Mouse (Mus musculus) embryonic facial prominence, embryonic 11.5 days (tissue): ENCODE data around the gene Mblac2. TPM values are rescaled to one million over a fixed set of nuclear protein-coding genes. Genes with fewer than 3 reads are reported as not detected.
A peak's percentile ranks its signal among the peaks of the same experiment; 100 is the strongest.
"Not testable (repeated sequence)": the region's sequence is repeated elsewhere in the genome, so short reads cannot be mapped to it uniquely, and the experiment has no call there.

ENCODE experiments used
- ATAC-seq: fragments of 200-750 bp; cut with Nextera tagmentation; replicated peaks from 2 replicates; pipeline ENCODE4 v1.8.0; 2017; ENCODE audit warnings: low read depth; ENCODE audit not compliant: insufficient number of reproducible peaks, low FRiP score, low TSS enrichment
- DNase-seq: peaks from one replicate; pipeline ENCODE4 v3.0.0-alpha.2; 2015; ENCODE audit warnings: low spot score
- H3K27ac ChIP-seq: fragments of 300-500 bp; sonication (generic); replicated peaks from 2 replicates; pipeline ENCODE4 v1.5.1; 2014; ENCODE audit warnings: mild to moderate bottlenecking, low read depth, low read length, control low read depth
- H3K27me3 ChIP-seq: fragments of 300-500 bp; sonication (generic); 2 replicates; pipeline ENCODE4 v1.6.1; 2014; ENCODE audit warnings: mild to moderate bottlenecking, low read length, moderate library complexity, mixed read lengths; ENCODE audit not compliant: control insufficient read depth, insufficient read depth
- H3K36me3 ChIP-seq: fragments of 300-500 bp; sonication (generic); replicated peaks from 2 replicates; pipeline ENCODE4 v1.6.1; 2014; ENCODE audit warnings: low read depth, mild to moderate bottlenecking, low read length, moderate library complexity, mixed read lengths; ENCODE audit not compliant: control insufficient read depth, insufficient read depth
- H3K4me1 ChIP-seq: fragments of 300-500 bp; sonication (generic); 2 replicates; pipeline ENCODE4 v1.6.1; 2014; ENCODE audit warnings: low read length, mixed read lengths; ENCODE audit not compliant: control insufficient read depth, insufficient read depth
- H3K4me2 ChIP-seq: fragments of 300-500 bp; sonication (generic); 2 replicates; pipeline ENCODE4 v1.6.1; 2014; ENCODE audit warnings: low read depth, mild to moderate bottlenecking, control low read depth, low read length, moderate library complexity
- H3K4me3 ChIP-seq: fragments of 300-500 bp; sonication (generic); 2 replicates; pipeline ENCODE4 v1.5.1; 2014; ENCODE audit warnings: low read depth, low read length, control low read depth
- H3K9ac ChIP-seq: fragments of 300-500 bp; sonication (generic); replicated peaks from 2 replicates; pipeline ENCODE4 v1.6.1; 2014; ENCODE audit warnings: mild to moderate bottlenecking, control low read depth, low read length
- H3K9me3 ChIP-seq: fragments of 300-500 bp; sonication (generic); replicated peaks from 2 replicates; pipeline ENCODE4 v1.6.1; 2016; ENCODE audit warnings: mild to moderate bottlenecking, low read length, inconsistent platforms, mixed read lengths; ENCODE audit not compliant: control insufficient read depth
- WGBS: fragments of 180-500 bp; shearing (Covaris S2); extraction: QIAGEN DNeasy Blood & Tissue Kit; methylation state at CpG from one replicate; pipeline ENCODE4 v1.1.7; 2014; 5-methylcytosine and 5-hydroxymethylcytosine counted together
- polyA plus RNA-seq: library from polyadenylated mRNA; unstranded; fragments of >200 nt; fragmentation: Nextera tagmentation; extraction: Ambion mirVana; gene quantifications from 2 replicates; pipeline ENCODE4 v1.2.1, GENCODE M21; 2014

Gene Mblac2
- polyA plus RNA-seq, 1 experiment from 2014 or later = 4.3 TPM

- no peak overlapping the region for H3K27ac ChIP-seq
- WGBS = 2% methylated on average over 7 of the region's 7 CpGs
- peak overlapping the region; percentile 98 for H3K4me2 ChIP-seq
- H3K27me3 ChIP-seq = no peaks in the 10 kb centered on the region
- DNase-seq (no peak), ATAC-seq (no peak)
- H3K36me3 ChIP-seq = no peaks in the 10 kb centered on the region
- peak overlapping the region; percentile 68 for H3K9ac ChIP-seq
- no peaks in the 10 kb centered on the region for H3K4me1 ChIP-seq
- no peaks in the 10 kb centered on the region for H3K9me3 ChIP-seq
- peak overlapping the region; percentile 70 for H3K4me3 ChIP-seq
These were observed 875 bp upstream of the Mblac2 start for GRCm38 (mm10) chr13:81710266-81710665.

DNA sequence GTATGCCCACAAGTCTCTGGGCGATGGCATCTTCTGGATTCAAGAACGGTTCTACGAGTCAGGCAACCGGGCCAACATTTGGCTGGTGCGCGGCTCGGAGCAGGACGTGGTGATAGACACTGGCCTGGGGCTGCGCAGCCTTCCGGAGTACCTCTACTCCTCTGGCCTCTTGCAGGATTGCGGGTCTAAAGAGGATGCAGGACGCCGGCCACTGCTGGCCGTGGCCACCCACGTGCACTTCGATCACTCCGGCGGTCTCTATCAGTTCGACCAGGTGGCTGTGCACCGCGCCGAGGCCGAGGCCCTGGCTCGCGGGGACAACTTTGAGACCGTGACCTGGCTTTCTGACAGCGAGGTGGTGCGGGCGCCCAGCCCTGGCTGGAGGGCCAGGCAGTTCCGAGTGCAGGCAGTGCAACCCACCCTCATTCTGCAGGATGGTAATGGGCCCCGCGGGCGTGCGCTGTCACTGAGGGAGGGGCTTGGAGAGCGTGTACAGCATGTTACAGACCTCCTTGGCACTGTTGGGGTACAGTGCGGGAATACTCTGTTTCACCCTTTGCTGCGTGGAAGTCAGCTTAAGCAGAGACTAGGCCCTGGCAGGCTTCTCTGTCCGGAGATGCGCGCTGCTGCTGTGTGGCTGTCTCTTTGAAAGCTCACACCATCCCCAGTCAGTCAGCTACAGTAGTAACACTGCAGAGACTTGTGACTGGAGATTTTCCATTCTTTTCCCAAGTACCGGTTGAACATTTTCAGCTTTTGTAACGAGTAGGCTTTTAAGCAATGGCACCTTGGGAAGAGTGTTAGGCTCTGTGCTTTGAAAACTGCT, 618 bp downstream of the Mblac2 start:
- Histone ChIP-seq H3K36me3 (no peaks in the 10 kb centered on the region), H3K4me2 (peak overlapping the region; percentile 98), H3K9me3 (no peaks in the 10 kb centered on the region), H3K4me3 (peak overlapping the region; percentile 70), H3K9ac (peak overlapping the region; percentile 68), H3K27me3 (no peaks in the 10 kb centered on the region), H3K27ac (no peak overlapping the region), H3K4me1 (no peaks in the 10 kb centered on the region)
- ATAC-seq (peak; percentile 58), DNase-seq (peak; percentile 23)
- whole genome bisulfite sequencing = under 1% methylated on average over 42 of the region's 42 CpGs

DNA sequence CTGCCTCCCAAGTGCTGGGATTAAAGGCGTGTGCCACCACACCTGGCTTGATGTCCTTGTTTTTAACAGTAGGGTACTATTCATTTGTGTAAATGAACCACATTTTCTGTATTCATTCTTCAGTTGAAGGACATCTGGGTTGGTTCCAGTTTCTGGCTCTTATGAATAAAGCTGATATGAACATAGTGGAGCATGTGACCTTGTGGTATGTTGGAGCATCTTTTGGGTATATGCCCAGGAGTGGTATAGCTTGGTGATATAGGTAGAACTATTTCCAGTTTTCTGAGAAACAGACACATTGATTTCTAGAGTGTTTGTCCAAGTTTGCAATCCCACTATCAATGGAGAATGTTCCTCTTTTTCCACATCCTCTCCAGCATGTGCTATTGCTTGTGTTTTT, 2.8 kb downstream of the Mblac2 start:
- H3K9ac ChIP-seq = no peak overlapping the region
- DNase-seq = no peak
- H3K4me1 ChIP-seq = no peaks in the 10 kb centered on the region
- ATAC-seq = no peak
- no peak overlapping the region for H3K4me3 ChIP-seq
- no peak overlapping the region for H3K4me2 ChIP-seq
- H3K27me3 ChIP-seq = no peaks in the 10 kb centered on the region
- H3K9me3 ChIP-seq = no peaks in the 10 kb centered on the region
- WGBS = 92% methylated on average over 1 of the region's 1 CpGs
- H3K27ac ChIP-seq = no peak overlapping the region
- no peaks in the 10 kb centered on the region for H3K36me3 ChIP-seq

DNA sequence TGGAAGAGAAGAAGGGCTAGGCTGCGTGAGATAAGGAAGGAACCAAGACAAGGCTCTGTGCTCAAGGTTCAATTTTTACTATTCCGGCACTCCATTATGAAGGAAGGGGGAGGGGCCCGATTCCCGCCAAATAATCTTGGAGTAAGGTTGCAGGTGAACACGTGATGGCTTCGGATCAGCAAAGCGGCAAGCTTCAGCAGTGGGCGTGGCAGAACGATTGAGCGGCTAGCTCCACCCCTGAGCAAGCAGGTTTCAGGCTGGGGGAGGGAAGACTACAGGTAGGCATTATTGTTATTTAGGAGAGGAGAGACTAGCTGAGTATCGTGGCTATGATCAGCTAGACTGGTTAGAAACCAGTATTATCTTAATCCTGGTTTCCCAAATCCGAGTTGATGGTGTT, 17.0 kb downstream of the Mblac2 start:
- H3K4me2 ChIP-seq, H3K36me3 ChIP-seq, ATAC-seq, DNase-seq, H3K4me3 ChIP-seq, H3K9ac ChIP-seq, H3K27me3 ChIP-seq, H3K27ac ChIP-seq, H3K9me3 ChIP-seq, H3K4me1 ChIP-seq: not testable (repeated sequence)
- WGBS = 55% methylated on average over 12 of the region's 12 CpGs

DNA sequence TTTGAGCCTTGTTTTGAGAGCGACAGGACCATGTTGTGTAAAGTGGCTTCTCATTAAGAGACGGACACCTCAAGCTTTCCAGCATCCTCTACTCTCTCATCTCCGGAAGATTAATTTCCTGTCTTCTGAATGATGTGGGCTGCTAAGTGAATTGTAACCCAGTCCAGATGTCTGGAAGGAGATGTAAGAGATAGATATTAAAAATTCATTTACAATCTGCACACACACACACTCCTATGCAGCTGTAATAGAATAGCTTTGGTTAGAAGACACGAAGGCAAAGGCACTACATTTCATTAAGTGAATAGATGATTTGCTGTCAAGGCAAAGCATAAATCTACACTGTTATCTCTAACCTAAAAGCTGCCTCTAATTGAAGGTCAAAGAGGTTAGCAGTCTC, 18.0 kb downstream of the Mblac2 start:
- ATAC-seq (no peak), DNase-seq (no peak)
- no peak overlapping the region for H3K4me3 ChIP-seq
- H3K27me3 ChIP-seq = no peaks in the 10 kb centered on the region
- no peak overlapping the region for H3K27ac ChIP-seq
- no peaks in the 10 kb centered on the region for H3K36me3 ChIP-seq
- H3K4me1 ChIP-seq = no peaks in the 10 kb centered on the region
- no peaks in the 10 kb centered on the region for H3K9me3 ChIP-seq
- H3K4me2 ChIP-seq = no peak overlapping the region
- 70% methylated on average over 4 of the region's 4 CpGs for WGBS
- no peak overlapping the region for H3K9ac ChIP-seq

GRCm38 (mm10) chr13:81730362-81730761, 19.2 kb downstream of the Mblac2 start:
- Histone ChIP-seq H3K4me2 (no peak overlapping the region), H3K9me3 (no peaks in the 10 kb centered on the region), H3K36me3 (no peaks in the 10 kb centered on the region), H3K27me3 (no peaks in the 10 kb centered on the region), H3K9ac (no peak overlapping the region), H3K4me1 (no peaks in the 10 kb centered on the region), H3K4me3 (no peak overlapping the region), H3K27ac (no peak overlapping the region)
- DNase-seq (no peak), ATAC-seq (no peak)
- WGBS = 80% methylated on average over 1 of the region's 1 CpGs

DNA sequence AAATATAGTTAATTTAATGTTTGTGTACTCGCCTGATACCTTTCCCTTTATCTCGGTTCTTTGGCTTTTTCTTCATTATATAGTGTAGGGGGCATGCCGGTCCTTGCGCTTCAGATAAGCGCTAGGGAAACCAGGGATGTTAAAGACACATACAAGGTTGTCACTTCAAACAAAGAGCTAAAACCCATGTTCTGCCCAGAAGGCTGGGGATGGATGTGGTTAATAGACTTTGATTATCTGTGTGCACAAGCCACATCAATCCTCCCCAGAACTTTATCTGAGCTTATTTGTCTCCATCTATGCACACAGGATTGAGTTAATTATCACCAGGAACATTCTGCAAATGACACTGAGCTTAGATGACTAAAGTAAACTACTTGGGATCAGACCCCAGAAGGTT, 25.5 kb downstream of the Mblac2 start:
- H3K4me1 ChIP-seq = no peaks in the 10 kb centered on the region
- H3K27me3 ChIP-seq = no peaks in the 10 kb centered on the region
- DNase-seq = no peak
- ATAC-seq = no peak
- 93% methylated on average over 5 of the region's 5 CpGs for WGBS
- H3K4me2 ChIP-seq = no peak overlapping the region
- H3K36me3 ChIP-seq = no peaks in the 10 kb centered on the region
- H3K9me3 ChIP-seq = no peaks in the 10 kb centered on the region
- H3K27ac ChIP-seq = no peak overlapping the region
- no peak overlapping the region for H3K4me3 ChIP-seq
- no peak overlapping the region for H3K9ac ChIP-seq

DNA sequence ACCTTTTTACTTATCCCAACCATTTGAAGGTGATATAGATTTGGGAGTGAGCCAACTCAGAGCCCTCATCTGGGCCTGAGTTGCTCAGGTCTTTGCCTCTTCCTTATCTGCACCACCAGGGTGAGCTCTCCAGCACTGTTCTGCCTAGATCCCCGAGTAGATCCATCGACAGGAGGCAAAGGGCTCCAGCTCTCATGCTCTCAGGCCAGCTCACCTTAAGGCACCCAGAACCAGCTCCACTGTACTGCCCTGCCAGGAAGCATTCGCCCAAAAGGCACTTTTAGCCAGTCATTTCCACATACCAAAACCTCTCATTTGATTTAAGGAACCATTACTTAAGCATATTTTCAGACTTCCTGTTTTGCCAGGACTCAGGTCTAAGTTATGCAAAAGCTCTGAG, 29.8 kb downstream of the Mblac2 start:
- Histone ChIP-seq H3K4me1 (no peaks in the 10 kb centered on the region), H3K9ac (no peak overlapping the region), H3K36me3 (no peaks in the 10 kb centered on the region), H3K4me3 (no peak overlapping the region), H3K27ac (no peak overlapping the region), H3K4me2 (no peak overlapping the region), H3K9me3 (no peaks in the 10 kb centered on the region), H3K27me3 (no peaks in the 10 kb centered on the region)
- ATAC-seq (no peak), DNase-seq (no peak)
- 71% methylated on average over 3 of the region's 3 CpGs for WGBS
